Mouse (Mus musculus): ENCODE data around the gene Pdk3. TPM values are rescaled to one million over a fixed set of nuclear protein-coding genes. Genes with fewer than 3 reads are reported as not detected.

Gene Pdk3
- polyA plus RNA-seq (2015; fragmentation: Nextera tagmentation; extraction: Ambion mirVana) = 40.8 and 43.0 TPM in 2 replicates

DNA sequence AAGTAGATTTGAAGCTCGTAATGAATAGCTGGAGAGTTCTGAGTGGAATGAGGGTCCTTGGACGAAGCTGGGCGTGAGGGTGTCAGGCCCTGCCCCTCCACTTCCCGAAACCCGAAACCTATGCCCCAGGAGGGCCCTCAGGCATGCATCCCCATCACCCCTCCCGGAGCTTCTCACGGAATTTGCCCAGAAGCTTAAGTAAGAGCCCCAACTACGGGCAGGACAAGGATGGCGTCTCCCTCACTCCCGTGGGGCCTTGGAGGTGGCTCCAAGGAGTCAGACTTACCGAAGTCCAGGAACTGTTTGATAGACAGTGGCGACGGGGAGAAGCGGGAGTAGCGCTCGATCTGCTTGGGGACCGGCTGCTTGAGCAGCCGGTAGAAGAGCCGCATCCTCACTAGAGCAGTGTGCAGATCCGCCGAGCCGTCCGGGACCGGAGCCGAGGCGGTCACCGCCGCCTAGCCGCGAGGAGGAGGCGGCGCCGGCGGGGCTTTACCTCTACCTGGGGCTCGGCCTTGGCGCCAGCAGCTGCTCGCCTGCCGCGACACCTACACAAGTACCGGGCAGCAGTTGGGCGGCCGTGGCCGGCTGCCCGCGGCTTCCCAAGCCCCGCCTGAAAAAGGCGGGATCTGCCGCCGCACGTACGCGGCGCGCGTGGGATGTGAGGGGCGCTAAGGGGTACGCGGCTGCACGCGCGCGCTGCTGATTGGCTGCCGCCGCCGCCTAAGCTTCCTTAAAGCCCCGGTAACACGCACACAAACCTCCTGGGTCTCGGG lies at the start of gene Pdk3:
TSS of gene Pdk3 (minus strand) at position 641 of the 776 bp plus-strand sequence.

Other genes starting within 250 kb of the Pdk3 start
- 16.6 and 18.0 TPM in 2 replicates for gene Pola1, start 200.0 kb downstream of the Pdk3 start, polyA plus RNA-seq (2015; fragmentation: Nextera tagmentation; extraction: Ambion mirVana)
- gene Pcyt1b, start 177.3 kb downstream of the Pdk3 start, polyA plus RNA-seq (2015; fragmentation: Nextera tagmentation; extraction: Ambion mirVana) = 6.6 and 7.4 TPM in 2 replicates
- not detected in 2 replicates for gene AU015836, start 136.5 kb upstream of the Pdk3 start, polyA plus RNA-seq (2015; fragmentation: Nextera tagmentation; extraction: Ambion mirVana)

All from spleen, postnatal 0 days (tissue).